Mouse (Mus musculus) heart, embryonic 16.5 days (tissue): Measurements from ENCODE around the gene Trmt61a. TPM values are rescaled to one million over a fixed set of nuclear protein-coding genes. Genes with fewer than 3 reads are reported as not detected.
A peak's percentile ranks its signal among the peaks of the same experiment; 100 is the strongest.
"Not testable (repeated sequence)": the region's sequence is repeated elsewhere in the genome, so short reads cannot be mapped to it uniquely, and the experiment has no call there.

Experiments used
- ATAC-seq: fragments of 200-750 bp; cut with Nextera tagmentation; replicated peaks from 2 replicates; pipeline ENCODE4 v1.8.0; 2017; ENCODE audit warnings: moderate number of reproducible peaks; ENCODE audit not compliant: insufficient read depth, low FRiP score; ENCODE audit errors: extremely low read depth
- H3K27ac ChIP-seq: fragments of 300-500 bp; sonication (generic); 2 replicates; pipeline ENCODE4 v1.5.1; 2014; ENCODE audit warnings: mild to moderate bottlenecking, low read length, control low read depth, moderate library complexity
- H3K27me3 ChIP-seq: fragments of 300-500 bp; sonication (generic); 2 replicates; pipeline ENCODE4 v1.6.1; 2014; ENCODE audit warnings: low read length, mixed read lengths; ENCODE audit not compliant: control insufficient read depth, insufficient read depth
- H3K36me3 ChIP-seq: fragments of 300-500 bp; sonication (generic); 2 replicates; pipeline ENCODE4 v1.6.1; 2014; ENCODE audit not compliant: control insufficient read depth, insufficient read depth
- H3K4me1 ChIP-seq: fragments of 300-500 bp; sonication (generic); 2 replicates; pipeline ENCODE4 v1.6.1; 2014; ENCODE audit warnings: low read length, mixed read lengths; ENCODE audit not compliant: control insufficient read depth, insufficient read depth
- H3K4me2 ChIP-seq: fragments of 300-500 bp; sonication (generic); 2 replicates; pipeline ENCODE4 v1.6.1; 2014; ENCODE audit warnings: low read depth, mild to moderate bottlenecking, control low read depth, low read length
- H3K4me3 ChIP-seq: fragments of 300-500 bp; sonication (generic); 2 replicates; pipeline ENCODE4 v1.5.1; 2014; ENCODE audit warnings: mild to moderate bottlenecking, control low read depth, low read length
- H3K9ac ChIP-seq: fragments of 300-500 bp; sonication (generic); 2 replicates; pipeline ENCODE4 v1.6.1; 2014; ENCODE audit warnings: low read length, control low read depth
- H3K9me3 ChIP-seq: fragments of 300-500 bp; sonication (generic); replicated peaks from 2 replicates; pipeline ENCODE4 v1.6.1; 2016; ENCODE audit warnings: low read length; ENCODE audit not compliant: control insufficient read depth
- WGBS: fragments of 180-500 bp; shearing (Covaris S2); extraction: QIAGEN DNeasy Blood & Tissue Kit; methylation state at CpG from one replicate; pipeline ENCODE4 v1.1.7; 2014; 5-methylcytosine and 5-hydroxymethylcytosine counted together
- polyA plus RNA-seq: library from polyadenylated mRNA; unstranded; fragments of >200 nt; fragmentation: Nextera tagmentation; extraction: Ambion mirVana; gene quantifications from 2 replicates; pipeline ENCODE4 v1.2.1, GENCODE M21; 2015

Trmt61a gene
- polyA plus RNA-seq, 1 experiment from 2014 or later: 7.7 TPM

GRCm38 (mm10) chr12:111713004-111713651 is 35.2 kb downstream of the Trmt61a start, which contains the start of the genes Bag5 and Apopt1:
Bag5 (minus strand) TSS chr12:111713257.
Apopt1 (plus strand) TSS chr12:111713261.
- under 1% methylated on average over 80 of the region's 86 CpGs for WGBS
- peak within 1 kb of the TSS; percentile 94 for H3K4me3 ChIP-seq
- peak within 1 kb of the TSS; percentile 80 for H3K27ac ChIP-seq
- ATAC-seq: peak; percentile 93
- peak within 1 kb of the TSS; percentile 82 for H3K4me2 ChIP-seq
- peak within 1 kb of the TSS; percentile 98 for H3K9ac ChIP-seq
- H3K9me3 ChIP-seq: no peaks in the 10 kb centered on the region
- no peaks in the 10 kb centered on the region for H3K27me3 ChIP-seq
- peaks cover 25% of the 10 kb centered on the region for H3K36me3 ChIP-seq
- peaks cover 18% of the 10 kb centered on the region for H3K4me1 ChIP-seq

- not testable (repeated sequence) for H3K27me3 ChIP-seq, H3K9ac ChIP-seq, ATAC-seq, H3K27ac ChIP-seq, H3K9me3 ChIP-seq
- Histone ChIP-seq H3K4me2 (peak overlapping the region; percentile 82), H3K36me3 (peaks cover 22% of the 10 kb centered on the region), H3K4me3 (peak overlapping the region; percentile 94), H3K4me1 (peaks cover 17% of the 10 kb centered on the region)
- 70% methylated on average over 6 of the region's 6 CpGs for WGBS
Measured at GRCm38 (mm10) chr12:111713880-111714279, 36.0 kb downstream of the Trmt61a start.

GRCm38 (mm10) chr12:111716505-111716904 is 38.6 kb downstream of the Trmt61a start:
- Histone ChIP-seq H3K4me1 (peaks cover 15% of the 10 kb centered on the region), H3K27ac (no peak overlapping the region), H3K27me3 (no peaks in the 10 kb centered on the region), H3K4me2 (no peak overlapping the region), H3K9me3 (no peaks in the 10 kb centered on the region), H3K9ac (no peak overlapping the region), H3K4me3 (no peak overlapping the region), H3K36me3 (peaks cover 2% of the 10 kb centered on the region; the same call in 1 of the 2 replicates)
- no peak for ATAC-seq
- WGBS: 94% methylated on average over 7 of the region's 7 CpGs

- Histone ChIP-seq H3K36me3 (peaks cover 6% of the 10 kb centered on the region; the same call in 1 of the 2 replicates), H3K27me3 (no peaks in the 10 kb centered on the region), H3K27ac (no peak overlapping the region), H3K4me2 (no peak overlapping the region), H3K9ac (no peak overlapping the region), H3K4me1 (peaks cover 8% of the 10 kb centered on the region; the same call in 1 of the 2 replicates), H3K4me3 (no peak overlapping the region), H3K9me3 (no peaks in the 10 kb centered on the region)
- WGBS: 53% methylated on average over 8 of the region's 8 CpGs
- no peak for ATAC-seq
Measured at GRCm38 (mm10) chr12:111718656-111719055, 40.8 kb downstream of the Trmt61a start.

- Histone ChIP-seq H3K9me3 (no peaks in the 10 kb centered on the region), H3K4me2 (no peak overlapping the region), H3K9ac (no peak overlapping the region), H3K4me3 (no peak overlapping the region), H3K36me3 (peaks cover 10% of the 10 kb centered on the region; the same call in 1 of the 2 replicates), H3K4me1 (no peaks in the 10 kb centered on the region), H3K27ac (no peak overlapping the region), H3K27me3 (no peaks in the 10 kb centered on the region)
- ATAC-seq: no peak
- 86% methylated on average over 4 of the region's 4 CpGs for WGBS
Measured at GRCm38 (mm10) chr12:111720222-111720621, 42.3 kb downstream of the Trmt61a start.

GRCm38 (mm10) chr12:111722654-111723053 is 44.7 kb downstream of the Trmt61a start:
- no peak overlapping the region for H3K4me3 ChIP-seq
- H3K36me3 ChIP-seq: peaks cover 9% of the 10 kb centered on the region; the same call in 1 of the 2 replicates
- ATAC-seq: no peak
- H3K4me2 ChIP-seq: no peak overlapping the region
- 73% methylated on average over 9 of the region's 9 CpGs for WGBS
- H3K9ac ChIP-seq: no peak overlapping the region
- no peaks in the 10 kb centered on the region for H3K9me3 ChIP-seq
- H3K27me3 ChIP-seq: no peaks in the 10 kb centered on the region
- H3K27ac ChIP-seq: no peak overlapping the region
- H3K4me1 ChIP-seq: peaks cover 2% of the 10 kb centered on the region

GRCm38 (mm10) chr12:111724638-111725337 is 46.9 kb downstream of the Trmt61a start:
- H3K4me3 ChIP-seq: no peak overlapping the region
- no peaks in the 10 kb centered on the region for H3K27me3 ChIP-seq
- no peak overlapping the region for H3K9ac ChIP-seq
- peaks cover 14% of the 10 kb centered on the region; the same call in 1 of the 2 replicates for H3K36me3 ChIP-seq
- no peaks in the 10 kb centered on the region for H3K9me3 ChIP-seq
- H3K4me2 ChIP-seq: no peak overlapping the region
- H3K4me1 ChIP-seq: peaks cover 2% of the 10 kb centered on the region
- peak overlapping the region; percentile 60 for H3K27ac ChIP-seq
- ATAC-seq: peak; percentile 73
- 66% methylated on average over 6 of the region's 6 CpGs for WGBS

- ATAC-seq: 0 out of 2 replicates have a peak, but pooled peaks have one; percentile 9
- Histone ChIP-seq H3K36me3 (peaks cover 14% of the 10 kb centered on the region; the same call in 1 of the 2 replicates), H3K4me3 (no peak overlapping the region), H3K9me3 (no peaks in the 10 kb centered on the region), H3K27me3 (no peaks in the 10 kb centered on the region), H3K27ac (peak overlapping the region; percentile 60), H3K4me2 (no peak overlapping the region), H3K9ac (no peak overlapping the region), H3K4me1 (peaks cover 2% of the 10 kb centered on the region)
- 59% methylated on average over 12 of the region's 12 CpGs for WGBS
Measured at GRCm38 (mm10) chr12:111725338-111726121, 47.6 kb downstream of the Trmt61a start.
